Mouse (Mus musculus) midbrain, embryonic 14.5 days (tissue): Measurements from ENCODE around the gene Maml1. TPM values are rescaled to one million over a fixed set of nuclear protein-coding genes. Genes with fewer than 3 reads are reported as not detected.
A peak's percentile ranks its signal among the peaks of the same experiment; 100 is the strongest.

ENCODE experiments used
- ATAC-seq: fragments of 200-750 bp; cut with Nextera tagmentation; 2 replicates; pipeline ENCODE4 v1.8.0; 2017; ENCODE audit warnings: moderate number of reproducible peaks, moderate library complexity; ENCODE audit not compliant: low FRiP score, low TSS enrichment
- DNase-seq: peaks from one replicate; pipeline ENCODE4 v3.0.0-alpha.2; 2015
- H3K27ac ChIP-seq: fragments of 300-500 bp; sonication (generic); replicated peaks from 2 replicates; pipeline ENCODE4 v1.5.1; 2014; ENCODE audit warnings: mild to moderate bottlenecking, low read depth, low read length, moderate library complexity
- H3K27me3 ChIP-seq: fragments of 300-500 bp; sonication (generic); 2 replicates; pipeline ENCODE4 v1.6.1; 2014; ENCODE audit warnings: low read length, control low read depth, mixed read lengths; ENCODE audit not compliant: control insufficient read depth, insufficient read depth
- H3K36me3 ChIP-seq: fragments of 300-500 bp; sonication (generic); 2 replicates; pipeline ENCODE4 v1.6.1; 2014; ENCODE audit warnings: low read length, control low read depth; ENCODE audit not compliant: control insufficient read depth, insufficient read depth
- H3K4me1 ChIP-seq: fragments of 300-500 bp; sonication (generic); 2 replicates; pipeline ENCODE4 v1.6.1; 2014; ENCODE audit warnings: mild to moderate bottlenecking, antibody characterized with exemption, low read length, control low read depth; ENCODE audit not compliant: control insufficient read depth, insufficient read depth
- H3K4me2 ChIP-seq: fragments of 300-500 bp; sonication (generic); 2 replicates; pipeline ENCODE4 v1.6.1; 2014; ENCODE audit warnings: mild to moderate bottlenecking, low read length, moderate library complexity
- H3K4me3 ChIP-seq: fragments of 300-500 bp; sonication (generic); replicated peaks from 2 replicates; pipeline ENCODE4 v1.5.1; 2014; ENCODE audit warnings: low read depth, low read length
- H3K9ac ChIP-seq: fragments of 300-500 bp; sonication (generic); replicated peaks from 2 replicates; pipeline ENCODE4 v1.6.1; 2014; ENCODE audit warnings: mild to moderate bottlenecking, low read length, moderate library complexity
- H3K9me3 ChIP-seq: fragments of 300-500 bp; sonication (generic); 2 replicates; pipeline ENCODE4 v1.6.1; 2016; ENCODE audit warnings: low read length, control low read depth, mixed read lengths; ENCODE audit not compliant: control insufficient read depth
- WGBS: fragments of 180-500 bp; shearing (Covaris S2); extraction: QIAGEN DNeasy Blood & Tissue Kit; methylation state at CpG from one replicate; pipeline ENCODE4 v1.1.7; 2014; 5-methylcytosine and 5-hydroxymethylcytosine counted together
- polyA plus RNA-seq: library from polyadenylated mRNA; unstranded; fragments of >200 nt; fragmentation: Nextera tagmentation; extraction: Ambion mirVana; gene quantifications from 2 replicates; pipeline ENCODE4 v1.2.1, GENCODE M21; 2014

Gene Maml1
- polyA plus RNA-seq, 1 experiment from 2014 or later: 5.6 TPM

DNA sequence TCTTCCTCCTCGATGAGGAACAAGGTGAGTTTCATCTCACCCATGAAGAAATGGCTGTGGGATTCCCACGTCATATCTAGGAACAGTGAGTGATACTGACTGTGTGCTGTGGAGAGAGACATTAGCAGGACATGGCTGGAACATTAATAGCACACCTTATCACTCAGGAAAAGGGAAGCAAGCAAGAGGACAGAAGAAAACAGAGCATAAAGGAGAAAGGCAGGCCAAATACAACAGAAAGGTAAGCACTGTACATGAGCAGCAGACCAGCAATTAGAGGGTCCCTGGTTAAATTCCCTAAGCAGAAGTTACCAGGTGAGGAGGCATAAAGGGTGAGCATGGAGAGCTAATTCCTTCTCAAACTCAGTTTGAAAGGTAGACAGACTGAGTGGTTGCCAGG, 17.0 kb downstream of the Maml1 start:
- no peaks in the 10 kb centered on the region for H3K9me3 ChIP-seq
- no peak for DNase-seq
- H3K4me3 ChIP-seq: no peak overlapping the region
- no peak overlapping the region for H3K27ac ChIP-seq
- H3K9ac ChIP-seq: no peak overlapping the region
- no peaks in the 10 kb centered on the region for H3K36me3 ChIP-seq
- H3K4me2 ChIP-seq: no peak overlapping the region
- H3K27me3 ChIP-seq: no peaks in the 10 kb centered on the region
- H3K4me1 ChIP-seq: no peaks in the 10 kb centered on the region
- WGBS: 95% methylated on average over 2 of the region's 2 CpGs
- no peak for ATAC-seq

- no peak for DNase-seq
- H3K4me3 ChIP-seq: no peak overlapping the region
- H3K36me3 ChIP-seq: no peaks in the 10 kb centered on the region
- H3K4me1 ChIP-seq: no peaks in the 10 kb centered on the region
- 78% methylated on average over 2 of the region's 2 CpGs for WGBS
- no peak overlapping the region for H3K27ac ChIP-seq
- H3K4me2 ChIP-seq: no peak overlapping the region
- no peak overlapping the region for H3K9ac ChIP-seq
- no peaks in the 10 kb centered on the region for H3K9me3 ChIP-seq
- no peaks in the 10 kb centered on the region for H3K27me3 ChIP-seq
- no peak for ATAC-seq
Observed at GRCm38 (mm10) chr11:50272819-50273218, 19.3 kb downstream of the Maml1 start.

- Histone ChIP-seq H3K9me3 (no peaks in the 10 kb centered on the region), H3K36me3 (peaks cover 19% of the 10 kb centered on the region), H3K4me3 (no peak overlapping the region), H3K27ac (no peak overlapping the region), H3K4me2 (no peak overlapping the region), H3K4me1 (no peaks in the 10 kb centered on the region), H3K9ac (no peak overlapping the region), H3K27me3 (no peaks in the 10 kb centered on the region)
- WGBS: 100% methylated on average over 1 of the region's 1 CpGs
- ATAC-seq (no peak), DNase-seq (no peak)
Observed at GRCm38 (mm10) chr11:50269885-50270284, 22.2 kb downstream of the Maml1 start.

- H3K4me3 ChIP-seq: no peak overlapping the region
Observed at GRCm38 (mm10) chr11:50269163-50269562, 22.9 kb downstream of the Maml1 start.

DNA sequence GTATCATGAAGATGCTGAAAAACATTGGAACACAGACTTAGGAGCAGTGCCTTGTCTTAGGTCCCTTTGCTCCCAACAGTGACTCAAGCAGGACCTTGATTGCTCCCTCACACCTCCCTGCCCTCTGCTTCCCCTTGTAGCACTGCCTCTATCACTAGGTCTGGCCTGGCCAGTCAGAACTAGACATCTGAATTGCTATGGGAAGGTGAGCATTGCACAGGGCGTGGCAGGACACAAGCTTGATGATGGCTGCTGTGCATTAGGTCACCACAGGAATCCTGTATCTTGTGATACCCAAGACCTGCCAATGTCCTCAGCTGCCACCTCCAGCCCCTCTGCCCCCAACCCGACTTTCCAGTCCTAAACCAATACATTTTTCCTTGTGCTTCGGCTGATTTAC, 25.1 kb downstream of the Maml1 start:
- Histone ChIP-seq H3K27me3 (no peaks in the 10 kb centered on the region), H3K36me3 (peaks cover 46% of the 10 kb centered on the region), H3K4me3 (no peak overlapping the region), H3K4me1 (no peaks in the 10 kb centered on the region), H3K9me3 (no peaks in the 10 kb centered on the region), H3K27ac (no peak overlapping the region), H3K9ac (no peak overlapping the region), H3K4me2 (no peak overlapping the region)
- DNase-seq (no peak), ATAC-seq (no peak)
- 94% methylated on average over 3 of the region's 3 CpGs for WGBS

More at GRCm38 (mm10) chr11:50269163-50269562, 22.9 kb downstream of the Maml1 start:
- Histone ChIP-seq H3K27me3 (no peaks in the 10 kb centered on the region), H3K4me1 (no peaks in the 10 kb centered on the region), H3K9me3 (no peaks in the 10 kb centered on the region), H3K27ac (no peak overlapping the region), H3K9ac (no peak overlapping the region), H3K36me3 (peaks cover 26% of the 10 kb centered on the region), H3K4me2 (no peak overlapping the region)
- no peak for ATAC-seq
- 92% methylated on average over 2 of the region's 2 CpGs for WGBS
- peak; percentile 52 for DNase-seq

DNA sequence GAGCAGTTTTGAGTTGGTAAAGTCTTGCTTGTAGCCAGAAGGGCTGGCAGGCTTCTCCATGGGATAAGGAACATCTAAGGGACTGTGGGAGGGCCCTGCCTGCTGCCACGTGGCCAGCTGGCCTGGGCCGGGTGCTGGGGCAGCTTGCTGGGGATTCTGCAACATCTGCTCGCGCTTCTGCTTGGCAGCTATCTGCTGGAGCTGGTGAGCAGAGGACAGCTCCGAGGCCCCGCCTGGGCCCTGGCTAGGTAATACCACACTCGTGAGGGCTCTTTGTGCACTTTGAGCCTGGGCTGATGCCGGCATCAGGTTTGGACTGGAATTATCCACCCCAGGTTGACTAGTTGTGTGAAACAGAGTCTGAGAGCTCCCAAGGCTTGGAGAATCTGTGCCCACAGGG, 26.2 kb downstream of the Maml1 start:
- H3K4me2 ChIP-seq: no peak overlapping the region
- DNase-seq: no peak
- no peaks in the 10 kb centered on the region for H3K27me3 ChIP-seq
- no peak overlapping the region for H3K4me3 ChIP-seq
- no peak for ATAC-seq
- H3K27ac ChIP-seq: no peak overlapping the region
- WGBS: 89% methylated on average over 8 of the region's 8 CpGs
- H3K9ac ChIP-seq: no peak overlapping the region
- no peaks in the 10 kb centered on the region for H3K4me1 ChIP-seq
- no peaks in the 10 kb centered on the region for H3K9me3 ChIP-seq
- H3K36me3 ChIP-seq: peaks cover 56% of the 10 kb centered on the region

DNA sequence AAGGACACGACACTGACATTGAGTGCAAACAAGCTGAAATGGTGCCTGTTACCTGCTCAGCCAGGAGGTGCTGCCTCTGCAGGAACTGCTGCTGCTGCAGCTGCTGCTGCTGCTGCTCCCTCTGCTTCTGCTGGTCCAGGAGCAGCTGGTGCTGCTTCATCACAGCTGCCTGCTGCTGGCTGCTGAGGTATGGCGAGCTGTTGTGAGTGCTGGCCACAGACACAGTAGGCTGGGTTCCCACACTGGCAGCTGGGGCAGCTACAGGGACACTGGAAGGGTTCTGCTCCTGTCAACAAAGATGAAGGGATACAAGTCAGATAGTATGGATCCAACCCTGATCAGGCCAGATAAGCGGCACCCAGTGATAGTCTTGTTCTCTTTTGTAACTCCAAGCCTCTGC, 28.9 kb downstream of the Maml1 start:
- no peaks in the 10 kb centered on the region for H3K4me1 ChIP-seq
- ATAC-seq (no peak), DNase-seq (no peak)
- H3K9ac ChIP-seq: no peak overlapping the region
- 91% methylated on average over 3 of the region's 3 CpGs for WGBS
- no peaks in the 10 kb centered on the region for H3K27me3 ChIP-seq
- H3K4me2 ChIP-seq: no peak overlapping the region
- peaks cover 84% of the 10 kb centered on the region for H3K36me3 ChIP-seq
- no peak overlapping the region for H3K27ac ChIP-seq
- H3K9me3 ChIP-seq: no peaks in the 10 kb centered on the region
- H3K4me3 ChIP-seq: no peak overlapping the region

- 94% methylated on average over 4 of the region's 4 CpGs for WGBS
- no peak for ATAC-seq
- H3K4me1 ChIP-seq: no peaks in the 10 kb centered on the region
- DNase-seq: no peak
- H3K27ac ChIP-seq: no peak overlapping the region
- no peak overlapping the region for H3K9ac ChIP-seq
- no peaks in the 10 kb centered on the region for H3K9me3 ChIP-seq
- H3K36me3 ChIP-seq: peaks cover 95% of the 10 kb centered on the region
- no peak overlapping the region for H3K4me2 ChIP-seq
- no peak overlapping the region for H3K4me3 ChIP-seq
- H3K27me3 ChIP-seq: no peaks in the 10 kb centered on the region
Observed at GRCm38 (mm10) chr11:50262020-50262419, 30.1 kb downstream of the Maml1 start.

DNA sequence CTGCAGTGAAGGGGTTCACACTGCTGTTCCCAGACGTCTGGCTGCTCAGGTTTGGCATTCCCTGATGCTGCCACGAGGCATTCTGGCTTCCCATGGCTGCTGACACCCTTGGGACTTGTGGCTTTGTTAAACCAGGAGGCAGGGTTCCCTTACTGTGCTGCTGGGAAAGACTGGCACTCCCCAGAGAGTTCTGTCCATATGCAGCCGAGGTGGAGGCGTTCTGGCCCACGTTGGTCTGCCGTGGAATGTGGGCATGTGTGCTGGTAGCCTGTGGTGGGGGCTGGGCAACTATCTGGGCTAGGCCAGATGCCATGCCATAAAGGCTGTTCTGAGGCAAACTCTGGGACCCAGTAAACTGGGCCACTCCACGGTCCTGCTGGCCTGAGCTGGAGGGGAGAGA, 33.8 kb downstream of the Maml1 start:
- peaks cover 75% of the 10 kb centered on the region for H3K36me3 ChIP-seq
- no peak overlapping the region for H3K4me2 ChIP-seq
- WGBS: 80% methylated on average over 7 of the region's 7 CpGs
- H3K9me3 ChIP-seq: no peaks in the 10 kb centered on the region
- no peaks in the 10 kb centered on the region for H3K27me3 ChIP-seq
- no peak overlapping the region for H3K4me3 ChIP-seq
- DNase-seq (no peak), ATAC-seq (no peak)
- H3K27ac ChIP-seq: no peak overlapping the region
- H3K9ac ChIP-seq: no peak overlapping the region
- H3K4me1 ChIP-seq: no peaks in the 10 kb centered on the region
